Mouse (Mus musculus): ENCODE measurements around the gene Map3k7cl. TPM values are rescaled to one million over a fixed set of nuclear protein-coding genes. Genes with fewer than 3 reads are reported as not detected.

Gene Map3k7cl
- polyA plus RNA-seq, 1 experiment from 2014 or later: not detected

DNA sequence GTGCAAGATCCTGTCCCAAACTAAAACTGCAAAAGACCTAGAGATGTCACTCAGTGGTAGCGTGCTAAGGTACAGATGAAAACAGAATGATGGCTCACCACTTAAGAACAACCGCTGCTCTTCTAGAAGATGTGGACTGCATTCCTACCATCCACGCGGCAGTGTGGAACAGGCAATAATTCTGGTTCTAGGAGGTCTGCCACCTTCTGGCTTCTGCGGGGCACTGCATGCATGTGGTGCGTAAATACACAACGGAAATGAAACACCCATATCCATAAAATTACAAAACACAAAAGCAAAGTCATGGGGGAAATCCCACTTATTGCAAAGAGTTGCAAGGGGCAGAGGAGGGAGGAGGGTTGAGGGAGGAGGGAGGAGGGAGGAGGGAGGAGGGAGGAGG, 25.8 kb downstream of the Map3k7cl start:
- Histone ChIP-seq H3K9ac (ENCODE audit: low read depth, low read length) (no peak overlapping the region), H3K4me3 (ENCODE audit: low read depth, low read length) (no peak overlapping the region), H3K4me2 (replicated peaks; ENCODE audit: low read depth, low read length) (no peak overlapping the region), H3K27me3 (ENCODE audit: control insufficient read depth, insufficient read depth, low read length) (no peaks in the 10 kb centered on the region), H3K27ac (ENCODE audit: low read depth, low read length) (no peak overlapping the region), H3K36me3 (ENCODE audit: control insufficient read depth, insufficient read depth, low read length) (no peaks in the 10 kb centered on the region), H3K4me1 (replicated peaks; ENCODE audit: control insufficient read depth, insufficient read depth, low read length) (no peaks in the 10 kb centered on the region), H3K9me3 (ENCODE audit: control insufficient read depth, low read length) (no peaks in the 10 kb centered on the region)
- WGBS: 79% methylated on average over 7 of the region's 7 CpGs
- DNase-seq (ENCODE audit: low spot score) (no peak), ATAC-seq (ENCODE audit: low FRiP score) (no peak)

GRCm38 (mm10) chr16:87579462-87579861, 26.3 kb downstream of the Map3k7cl start:
- Histone ChIP-seq H3K9ac (ENCODE audit: low read depth, low read length) (no peak overlapping the region), H3K27me3 (ENCODE audit: control insufficient read depth, insufficient read depth, low read length) (no peaks in the 10 kb centered on the region), H3K4me3 (ENCODE audit: low read depth, low read length) (no peak overlapping the region), H3K36me3 (ENCODE audit: control insufficient read depth, insufficient read depth, low read length) (no peaks in the 10 kb centered on the region), H3K9me3 (ENCODE audit: control insufficient read depth, low read length) (no peaks in the 10 kb centered on the region), H3K27ac (ENCODE audit: low read depth, low read length) (no peak overlapping the region), H3K4me2 (replicated peaks; ENCODE audit: low read depth, low read length) (no peak overlapping the region), H3K4me1 (replicated peaks; ENCODE audit: control insufficient read depth, insufficient read depth, low read length) (no peaks in the 10 kb centered on the region)
- ATAC-seq (ENCODE audit: low FRiP score): no peak
- 91% methylated on average over 14 of the region's 14 CpGs for WGBS
- DNase-seq (ENCODE audit: low spot score): no peak

GRCm38 (mm10) chr16:87582776-87583175, 29.6 kb downstream of the Map3k7cl start:
- DNase-seq (ENCODE audit: low spot score) (no peak), ATAC-seq (ENCODE audit: low FRiP score) (no peak)
- no peak overlapping the region for H3K27ac ChIP-seq (ENCODE audit: low read depth, low read length)
- no peak overlapping the region for H3K9ac ChIP-seq (ENCODE audit: low read depth, low read length)
- H3K9me3 ChIP-seq (ENCODE audit: control insufficient read depth, low read length): no peaks in the 10 kb centered on the region
- H3K4me2 ChIP-seq (replicated peaks; ENCODE audit: low read depth, low read length): no peak overlapping the region
- H3K4me3 ChIP-seq (ENCODE audit: low read depth, low read length): no peak overlapping the region
- H3K4me1 ChIP-seq (replicated peaks; ENCODE audit: control insufficient read depth, insufficient read depth, low read length): no peaks in the 10 kb centered on the region
- no peaks in the 10 kb centered on the region for H3K36me3 ChIP-seq (ENCODE audit: control insufficient read depth, insufficient read depth, low read length)
- 89% methylated on average over 6 of the region's 6 CpGs for WGBS
- no peaks in the 10 kb centered on the region for H3K27me3 ChIP-seq (ENCODE audit: control insufficient read depth, insufficient read depth, low read length)

GRCm38 (mm10) chr16:87584618-87585017, 31.5 kb downstream of the Map3k7cl start:
- ATAC-seq (ENCODE audit: low FRiP score): no peak
- Histone ChIP-seq H3K4me2 (replicated peaks; ENCODE audit: low read depth, low read length) (no peak overlapping the region), H3K9ac (ENCODE audit: low read depth, low read length) (no peak overlapping the region), H3K4me3 (ENCODE audit: low read depth, low read length) (no peak overlapping the region), H3K9me3 (ENCODE audit: control insufficient read depth, low read length) (no peaks in the 10 kb centered on the region), H3K27me3 (ENCODE audit: control insufficient read depth, insufficient read depth, low read length) (no peaks in the 10 kb centered on the region), H3K36me3 (ENCODE audit: control insufficient read depth, insufficient read depth, low read length) (no peaks in the 10 kb centered on the region), H3K4me1 (replicated peaks; ENCODE audit: control insufficient read depth, insufficient read depth, low read length) (no peaks in the 10 kb centered on the region), H3K27ac (ENCODE audit: low read depth, low read length) (no peak overlapping the region)
- WGBS: 82% methylated on average over 7 of the region's 7 CpGs
- no peak for DNase-seq (ENCODE audit: low spot score)

- no peak for ATAC-seq (ENCODE audit: low FRiP score)
- Histone ChIP-seq H3K4me2 (replicated peaks; ENCODE audit: low read depth, low read length) (no peak overlapping the region), H3K27me3 (ENCODE audit: control insufficient read depth, insufficient read depth, low read length) (no peaks in the 10 kb centered on the region), H3K27ac (ENCODE audit: low read depth, low read length) (no peak overlapping the region), H3K36me3 (ENCODE audit: control insufficient read depth, insufficient read depth, low read length) (no peaks in the 10 kb centered on the region), H3K4me3 (ENCODE audit: low read depth, low read length) (no peak overlapping the region), H3K9ac (ENCODE audit: low read depth, low read length) (no peak overlapping the region), H3K4me1 (replicated peaks; ENCODE audit: control insufficient read depth, insufficient read depth, low read length) (no peaks in the 10 kb centered on the region), H3K9me3 (ENCODE audit: control insufficient read depth, low read length) (no peaks in the 10 kb centered on the region)
- DNase-seq (ENCODE audit: low spot score): no peak
- 95% methylated on average over 8 of the region's 8 CpGs for WGBS
These were observed 32.6 kb downstream of the Map3k7cl start for GRCm38 (mm10) chr16:87585548-87586262.

- no peak for DNase-seq (ENCODE audit: low spot score)
- no peaks in the 10 kb centered on the region for H3K9me3 ChIP-seq (ENCODE audit: control insufficient read depth, low read length)
- WGBS: 72% methylated on average over 8 of the region's 8 CpGs
- H3K27me3 ChIP-seq (ENCODE audit: control insufficient read depth, insufficient read depth, low read length): no peaks in the 10 kb centered on the region
- ATAC-seq (ENCODE audit: low FRiP score): peak; percentile 64
- no peak overlapping the region for H3K4me3 ChIP-seq (ENCODE audit: low read depth, low read length)
- no peaks in the 10 kb centered on the region for H3K36me3 ChIP-seq (ENCODE audit: control insufficient read depth, insufficient read depth, low read length)
- H3K27ac ChIP-seq (ENCODE audit: low read depth, low read length): no peak overlapping the region
- no peak overlapping the region for H3K4me2 ChIP-seq (replicated peaks; ENCODE audit: low read depth, low read length)
- H3K9ac ChIP-seq (ENCODE audit: low read depth, low read length): no peak overlapping the region
- no peaks in the 10 kb centered on the region for H3K4me1 ChIP-seq (replicated peaks; ENCODE audit: control insufficient read depth, insufficient read depth, low read length)
These were observed 34.7 kb downstream of the Map3k7cl start for GRCm38 (mm10) chr16:87587843-87588242.

GRCm38 (mm10) chr16:87594145-87594544, 41.0 kb downstream of the Map3k7cl start:
- H3K4me1 ChIP-seq (replicated peaks; ENCODE audit: control insufficient read depth, insufficient read depth, low read length): no peaks in the 10 kb centered on the region
- H3K27me3 ChIP-seq (ENCODE audit: control insufficient read depth, insufficient read depth, low read length): no peaks in the 10 kb centered on the region
- H3K27ac ChIP-seq (ENCODE audit: low read depth, low read length): no peak overlapping the region
- no peaks in the 10 kb centered on the region for H3K36me3 ChIP-seq (ENCODE audit: control insufficient read depth, insufficient read depth, low read length)
- H3K4me3 ChIP-seq (ENCODE audit: low read depth, low read length): no peak overlapping the region
- DNase-seq (ENCODE audit: low spot score) (no peak), ATAC-seq (ENCODE audit: low FRiP score) (no peak)
- no peaks in the 10 kb centered on the region for H3K9me3 ChIP-seq (ENCODE audit: control insufficient read depth, low read length)
- no peak overlapping the region for H3K9ac ChIP-seq (ENCODE audit: low read depth, low read length)
- 75% methylated on average over 10 of the region's 10 CpGs for WGBS
- no peak overlapping the region for H3K4me2 ChIP-seq (replicated peaks; ENCODE audit: low read depth, low read length)

DNA sequence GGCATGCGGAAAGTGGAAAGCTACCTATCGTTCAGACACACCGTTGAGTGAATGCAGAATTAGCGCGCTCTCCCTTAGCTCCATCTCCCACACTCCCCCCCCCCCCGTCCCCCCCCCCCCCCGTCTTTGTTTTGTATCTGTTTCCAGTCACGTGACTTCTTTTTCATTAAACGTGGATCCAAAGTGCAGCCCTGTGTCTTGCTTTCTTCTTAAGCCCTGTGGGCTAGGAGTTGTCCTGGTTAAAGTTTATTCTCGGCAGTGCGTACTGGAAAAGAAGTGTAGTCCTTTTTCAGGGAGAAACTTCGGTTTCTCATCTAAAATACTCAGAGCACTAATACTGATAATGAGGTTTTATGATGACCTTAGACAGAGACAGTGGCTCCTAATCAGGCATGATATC, 42.0 kb downstream of the Map3k7cl start:
- Histone ChIP-seq H3K9ac (ENCODE audit: low read depth, low read length) (no peak overlapping the region), H3K4me1 (replicated peaks; ENCODE audit: control insufficient read depth, insufficient read depth, low read length) (no peaks in the 10 kb centered on the region), H3K36me3 (ENCODE audit: control insufficient read depth, insufficient read depth, low read length) (no peaks in the 10 kb centered on the region), H3K9me3 (ENCODE audit: control insufficient read depth, low read length) (no peaks in the 10 kb centered on the region), H3K27ac (ENCODE audit: low read depth, low read length) (no peak overlapping the region), H3K4me3 (ENCODE audit: low read depth, low read length) (no peak overlapping the region), H3K27me3 (ENCODE audit: control insufficient read depth, insufficient read depth, low read length) (no peaks in the 10 kb centered on the region), H3K4me2 (replicated peaks; ENCODE audit: low read depth, low read length) (no peak overlapping the region)
- ATAC-seq (ENCODE audit: low FRiP score) (no peak), DNase-seq (ENCODE audit: low spot score) (no peak)
- 85% methylated on average over 10 of the region's 12 CpGs for WGBS

GRCm38 (mm10) chr16:87602717-87603526, 49.8 kb downstream of the Map3k7cl start:
- H3K4me3 ChIP-seq (ENCODE audit: low read depth, low read length): no peak overlapping the region
- no peak overlapping the region for H3K9ac ChIP-seq (ENCODE audit: low read depth, low read length)
- H3K4me2 ChIP-seq (replicated peaks; ENCODE audit: low read depth, low read length): no peak overlapping the region
- no peaks in the 10 kb centered on the region for H3K4me1 ChIP-seq (replicated peaks; ENCODE audit: control insufficient read depth, insufficient read depth, low read length)
- H3K27me3 ChIP-seq (ENCODE audit: control insufficient read depth, insufficient read depth, low read length): no peaks in the 10 kb centered on the region
- H3K36me3 ChIP-seq (ENCODE audit: control insufficient read depth, insufficient read depth, low read length): no peaks in the 10 kb centered on the region
- ATAC-seq (ENCODE audit: low FRiP score) (no peak), DNase-seq (ENCODE audit: low spot score) (no peak)
- no peak overlapping the region for H3K27ac ChIP-seq (ENCODE audit: low read depth, low read length)
- no peaks in the 10 kb centered on the region for H3K9me3 ChIP-seq (ENCODE audit: control insufficient read depth, low read length)
- WGBS: 70% methylated on average over 17 of the region's 17 CpGs
